Mouse (Mus musculus): ENCODE data around the gene Gm45233. TPM values are rescaled to one million over a fixed set of nuclear protein-coding genes. Genes with fewer than 3 reads are reported as not detected.

The Gm45233 gene
- polyA plus RNA-seq, 1 experiment from 2014 or later, result not detected

DNA sequence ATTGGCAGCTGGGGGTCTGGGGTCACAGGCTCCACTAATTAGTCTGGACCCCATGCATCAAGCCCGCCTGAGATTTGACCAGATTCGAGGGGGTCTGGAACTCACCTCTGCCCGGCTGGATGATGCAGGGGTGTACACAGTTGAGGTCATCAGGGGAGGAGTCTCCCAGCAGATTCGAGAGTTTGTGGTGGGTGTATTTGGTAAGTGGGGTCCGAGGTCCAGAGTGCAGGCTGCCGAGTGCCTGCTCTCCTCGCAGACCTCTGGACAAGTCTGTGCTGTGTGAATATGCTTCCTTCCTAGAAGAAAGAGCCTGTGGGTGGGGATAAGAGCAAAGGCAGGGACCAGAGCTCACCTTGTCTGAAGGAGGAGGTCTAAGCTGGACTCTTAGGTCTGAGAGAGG, 20.0 kb downstream of the Gm45233 start:
- WGBS (ENCODE audit: missing documents), result 94% methylated on average over 7 of the region's 7 CpGs
- H3K79me2 ChIP-seq (ENCODE audit: inconsistent target), result no peaks in the 10 kb centered on the region
- H3K4me3 ChIP-seq (ENCODE audit: inconsistent target), result no peak overlapping the region
- no peaks in the 10 kb centered on the region for H3K36me3 ChIP-seq (ENCODE audit: inconsistent target)
- H3K27ac ChIP-seq, result no peak overlapping the region

DNA sequence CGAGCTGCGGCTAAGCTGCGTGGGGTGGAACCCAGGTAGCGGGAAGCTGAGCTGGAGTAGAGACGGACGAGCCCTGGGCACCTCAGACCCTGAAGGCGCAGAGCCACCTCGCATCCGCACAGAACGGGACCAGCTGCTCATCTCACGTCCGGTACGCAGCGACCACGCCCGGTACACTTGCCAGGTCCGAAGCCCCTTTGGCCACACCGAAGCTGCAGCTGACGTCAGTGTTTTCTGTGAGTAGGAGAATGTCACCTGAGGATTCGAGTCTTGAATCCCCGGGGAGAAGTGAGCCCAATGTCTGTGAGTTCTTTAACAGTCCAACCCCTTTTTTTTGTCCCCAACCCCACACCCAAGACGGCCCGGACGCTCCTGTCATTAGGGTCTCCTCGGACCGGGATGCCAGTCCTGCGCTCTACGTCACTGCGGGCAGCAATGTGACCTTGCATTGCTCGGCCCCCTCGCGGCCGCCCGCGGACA, 21.0 kb downstream of the Gm45233 start:
- Histone ChIP-seq H3K27ac (no peak overlapping the region), H3K79me2 (ENCODE audit: inconsistent target) (no peaks in the 10 kb centered on the region), H3K36me3 (ENCODE audit: inconsistent target) (no peaks in the 10 kb centered on the region), H3K4me3 (ENCODE audit: inconsistent target) (no peak overlapping the region; the same call in 1 of the 2 replicates)
- 17% methylated on average over 35 of the region's 35 CpGs for WGBS (ENCODE audit: missing documents)

DNA sequence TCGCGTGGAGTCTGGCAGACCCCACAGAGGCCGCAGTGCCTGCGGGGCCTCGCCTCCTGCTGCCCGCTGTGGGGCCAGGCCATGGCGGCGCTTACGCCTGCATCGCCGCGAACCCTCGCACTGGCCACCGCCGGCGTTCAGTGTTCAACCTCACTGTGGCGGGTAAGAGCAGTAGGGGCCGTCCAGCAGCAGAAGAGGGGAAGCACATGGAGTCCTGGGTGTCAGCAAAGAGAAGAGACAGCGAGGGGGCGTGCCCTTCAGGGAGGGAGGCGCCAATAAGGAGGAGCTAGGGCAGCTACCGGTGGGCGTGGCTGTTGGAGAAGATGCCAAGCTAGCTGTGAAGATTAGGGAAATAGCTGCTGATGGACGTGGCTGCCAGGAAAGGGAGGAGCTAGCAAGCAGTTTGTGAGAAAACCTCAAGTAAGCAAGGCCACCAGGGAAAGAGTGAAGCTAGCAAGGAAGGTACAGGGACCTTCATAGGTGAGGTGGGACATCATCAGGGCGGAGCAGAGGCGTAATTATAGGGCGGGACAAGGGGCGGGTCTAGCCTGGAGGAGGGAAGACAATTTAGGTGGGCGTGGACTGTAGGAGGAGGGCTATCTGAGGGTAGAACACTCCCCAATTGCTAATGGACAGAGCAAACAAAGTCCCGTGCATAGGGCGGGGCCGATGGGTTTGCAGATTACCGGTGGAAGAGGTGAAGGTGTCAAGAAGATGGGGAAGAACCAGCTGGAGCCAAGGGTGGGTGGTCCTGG, 21.6 kb downstream of the Gm45233 start:
- Histone ChIP-seq H3K27ac (peak overlapping the region; percentile 34), H3K36me3 (ENCODE audit: inconsistent target) (no peaks in the 10 kb centered on the region), H3K4me3 (ENCODE audit: inconsistent target) (peak overlapping the region; percentile 82), H3K79me2 (ENCODE audit: inconsistent target) (no peaks in the 10 kb centered on the region)
- WGBS (ENCODE audit: missing documents), result under 1% methylated on average over 33 of the region's 33 CpGs

DNA sequence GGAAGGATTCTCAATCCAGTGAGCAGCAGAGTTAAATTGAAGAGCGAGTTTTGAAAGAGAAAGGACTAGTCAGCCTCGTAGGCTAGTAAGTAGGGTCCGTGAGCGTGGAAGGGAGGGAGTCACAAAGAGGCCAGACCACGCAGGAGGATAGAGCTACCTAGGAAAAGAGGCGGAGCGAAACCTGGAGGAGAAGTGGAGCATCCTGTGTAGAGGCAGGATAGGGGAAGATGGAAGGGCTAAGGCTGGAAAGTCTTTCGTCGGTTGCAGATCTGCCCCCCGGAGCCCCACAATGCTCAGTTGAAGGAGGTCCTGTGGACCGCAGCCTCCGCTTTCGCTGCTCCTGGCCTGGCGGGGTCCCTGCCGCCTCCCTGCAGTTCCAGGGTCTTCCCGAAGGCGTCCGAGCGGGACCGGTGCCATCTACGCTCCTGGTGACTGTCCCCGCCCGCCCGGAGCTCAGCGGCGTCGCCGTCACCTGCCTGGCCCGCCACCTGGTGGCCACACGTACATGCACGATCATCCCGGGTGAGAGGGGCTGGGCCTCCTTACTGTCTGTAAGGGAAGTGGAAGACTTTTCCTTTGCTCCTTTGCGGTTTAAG, 22.3 kb downstream of the Gm45233 start:
- H3K79me2 ChIP-seq (ENCODE audit: inconsistent target), result no peaks in the 10 kb centered on the region
- H3K36me3 ChIP-seq (ENCODE audit: inconsistent target), result no peaks in the 10 kb centered on the region
- 2% methylated on average over 33 of the region's 33 CpGs for WGBS (ENCODE audit: missing documents)
- H3K27ac ChIP-seq, result peak overlapping the region; percentile 34
- peak overlapping the region; percentile 82 for H3K4me3 ChIP-seq (ENCODE audit: inconsistent target)

DNA sequence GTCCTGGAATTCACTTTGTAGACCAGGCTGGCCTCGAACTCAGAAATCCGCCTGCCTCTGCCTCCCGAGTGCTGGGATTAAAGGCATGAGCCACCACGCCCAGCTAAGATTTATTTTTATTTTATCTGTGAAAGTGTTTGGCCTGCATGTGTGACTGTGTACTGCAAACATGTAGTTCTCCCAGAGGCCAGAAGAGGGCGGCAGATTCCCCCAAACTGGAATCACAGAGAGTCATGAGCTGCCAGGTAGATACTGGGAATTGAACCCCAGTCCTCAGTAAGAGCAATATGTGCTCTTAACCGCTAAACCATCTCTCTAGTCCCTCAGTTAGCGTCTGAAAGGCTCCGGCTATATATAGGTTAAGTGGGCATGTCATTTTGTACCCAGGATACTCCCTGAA, 26.4 kb downstream of the Gm45233 start:
- 67% methylated on average over 6 of the region's 8 CpGs for WGBS (ENCODE audit: missing documents)
- Histone ChIP-seq H3K79me2 (ENCODE audit: inconsistent target) (no peaks in the 10 kb centered on the region), H3K4me3 (ENCODE audit: inconsistent target) (no peak overlapping the region), H3K36me3 (ENCODE audit: inconsistent target) (no peaks in the 10 kb centered on the region), H3K27ac (no peak overlapping the region)

DNA sequence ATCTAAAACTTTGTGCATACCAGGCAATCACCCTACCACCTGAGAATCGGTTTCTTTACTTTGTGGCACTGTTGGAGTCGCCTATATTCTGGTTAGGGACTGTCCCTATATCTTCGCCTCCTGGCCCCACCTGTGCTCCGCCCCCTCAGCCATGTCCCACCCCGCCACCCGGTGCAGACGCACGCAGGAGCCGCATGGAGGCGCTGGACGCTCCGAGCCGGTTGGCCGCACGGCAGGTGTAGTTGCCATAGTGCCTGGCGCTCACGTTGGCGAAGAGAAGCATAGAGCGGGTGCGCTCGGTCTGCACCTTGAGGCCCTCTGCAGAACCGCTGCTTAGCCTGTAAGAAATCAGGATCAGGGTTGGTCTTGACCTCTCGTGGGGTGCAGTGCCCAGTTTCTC, 31.8 kb downstream of the Gm45233 start:
- Histone ChIP-seq H3K79me2 (ENCODE audit: inconsistent target) (no peaks in the 10 kb centered on the region), H3K27ac (no peak overlapping the region), H3K4me3 (ENCODE audit: inconsistent target) (no peak overlapping the region), H3K36me3 (ENCODE audit: inconsistent target) (no peaks in the 10 kb centered on the region)
- 14% methylated on average over 23 of the region's 23 CpGs for WGBS (ENCODE audit: missing documents)

DNA sequence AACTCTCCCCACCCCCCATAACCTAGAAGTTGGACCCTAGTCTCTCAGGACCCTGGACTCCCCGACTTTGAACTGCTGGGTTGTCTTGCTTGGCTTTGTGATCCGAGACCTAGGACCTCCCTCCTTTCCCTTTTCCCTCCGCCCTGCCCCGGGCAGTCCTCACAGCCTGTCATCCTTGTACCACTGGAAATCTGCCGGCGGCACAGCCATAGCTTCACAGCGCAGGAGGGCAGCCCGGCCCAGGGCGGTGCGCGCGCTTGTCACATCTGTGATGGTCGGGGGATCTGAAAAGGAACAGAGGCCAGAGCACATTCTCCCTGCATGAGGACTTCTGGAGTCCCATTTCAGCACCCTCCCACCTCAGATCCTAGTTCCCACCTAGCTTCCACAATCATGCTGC, 32.4 kb downstream of the Gm45233 start:
- H3K36me3 ChIP-seq (ENCODE audit: inconsistent target), result no peaks in the 10 kb centered on the region
- H3K27ac ChIP-seq, result no peak overlapping the region
- 22% methylated on average over 13 of the region's 13 CpGs for WGBS (ENCODE audit: missing documents)
- no peaks in the 10 kb centered on the region for H3K79me2 ChIP-seq (ENCODE audit: inconsistent target)
- H3K4me3 ChIP-seq (ENCODE audit: inconsistent target), result no peak overlapping the region

DNA sequence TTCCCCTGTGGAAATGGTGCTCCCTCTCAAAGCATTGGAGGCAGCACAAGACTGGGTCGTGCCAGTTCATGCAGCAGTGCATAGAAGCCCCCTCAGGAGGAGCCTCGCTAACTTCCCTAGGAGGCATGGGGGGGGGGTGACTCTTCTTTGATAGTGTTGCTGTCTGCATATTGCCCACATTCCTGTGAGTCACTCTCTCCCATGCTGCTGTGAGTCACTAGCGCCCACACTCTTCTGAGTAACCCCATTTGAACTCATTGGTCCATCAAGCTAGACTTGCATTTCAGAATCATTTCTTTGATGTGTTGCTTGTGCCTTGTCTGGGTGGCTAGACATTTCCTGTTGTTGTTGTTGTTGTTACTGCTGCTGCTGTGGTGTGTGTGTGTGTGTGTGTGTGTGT, 37.3 kb downstream of the Gm45233 start:
- WGBS (ENCODE audit: missing documents), result 65% methylated on average over 3 of the region's 3 CpGs
- no peaks in the 10 kb centered on the region for H3K79me2 ChIP-seq (ENCODE audit: inconsistent target)

DNA sequence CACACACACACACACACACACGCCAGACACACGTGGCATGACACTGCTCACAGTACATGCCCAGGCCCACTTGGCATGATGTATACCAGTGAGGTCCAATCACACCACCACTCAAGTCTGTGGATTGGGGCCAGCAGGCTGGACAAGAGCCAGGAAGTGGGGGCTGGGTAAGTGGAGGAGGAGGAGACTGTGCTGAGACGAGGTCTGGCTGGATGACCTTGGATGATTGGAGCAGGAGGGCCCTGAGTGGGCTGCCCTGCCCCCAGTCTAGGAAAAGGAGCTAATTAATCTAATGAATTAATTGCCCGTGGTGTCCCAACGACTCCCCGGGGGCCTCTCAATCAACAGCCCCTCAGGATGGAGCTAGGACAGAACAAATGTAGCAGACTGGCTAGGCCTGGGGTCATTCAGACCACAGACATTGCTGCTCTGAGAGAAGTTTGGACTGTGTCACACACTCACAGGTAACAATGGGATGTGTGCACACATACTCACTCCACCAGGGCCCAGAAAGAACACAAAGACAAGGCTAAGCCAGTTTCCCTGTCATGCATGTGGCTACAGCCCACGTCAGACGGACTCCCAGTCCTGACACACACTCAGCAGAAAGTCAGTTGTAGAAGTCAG, 38.3 kb downstream of the Gm45233 start:
- H3K4me3 ChIP-seq (ENCODE audit: inconsistent target), result no peak overlapping the region
- H3K79me2 ChIP-seq (ENCODE audit: inconsistent target), result no peaks in the 10 kb centered on the region
- no peaks in the 10 kb centered on the region for H3K36me3 ChIP-seq (ENCODE audit: inconsistent target)
- H3K27ac ChIP-seq, result no peak overlapping the region
- 71% methylated on average over 7 of the region's 8 CpGs for WGBS (ENCODE audit: missing documents)

More for the DNA sequence above, 37.3 kb downstream of the Gm45233 start:
- H3K27ac ChIP-seq, result no peak overlapping the region
- no peak overlapping the region for H3K4me3 ChIP-seq (ENCODE audit: inconsistent target)
- no peaks in the 10 kb centered on the region for H3K36me3 ChIP-seq (ENCODE audit: inconsistent target)

DNA sequence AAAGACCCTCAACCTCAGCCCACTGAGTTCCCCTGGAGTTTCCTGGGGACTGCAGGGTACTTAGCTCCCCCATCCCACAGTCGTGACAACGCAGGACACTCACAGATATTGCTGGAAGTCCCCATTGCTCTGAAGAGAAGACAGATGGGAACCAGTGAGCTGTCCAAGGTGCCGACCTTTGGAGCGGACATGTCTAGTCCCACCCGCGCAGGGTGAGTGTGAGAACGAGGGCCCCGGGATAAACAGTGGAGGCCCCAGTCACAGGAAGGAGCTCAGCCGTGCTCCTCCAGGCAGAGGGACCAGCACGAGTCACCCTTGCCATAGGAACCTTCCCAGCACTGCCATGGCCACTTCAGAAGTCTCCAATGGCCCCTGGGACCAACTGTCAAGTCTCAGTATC, 39.3 kb downstream of the Gm45233 start:
- Histone ChIP-seq H3K4me3 (ENCODE audit: inconsistent target) (no peak overlapping the region), H3K27ac (no peak overlapping the region), H3K36me3 (ENCODE audit: inconsistent target) (no peaks in the 10 kb centered on the region), H3K79me2 (ENCODE audit: inconsistent target) (no peaks in the 10 kb centered on the region)
- 17% methylated on average over 10 of the region's 10 CpGs for WGBS (ENCODE audit: missing documents)

DNA sequence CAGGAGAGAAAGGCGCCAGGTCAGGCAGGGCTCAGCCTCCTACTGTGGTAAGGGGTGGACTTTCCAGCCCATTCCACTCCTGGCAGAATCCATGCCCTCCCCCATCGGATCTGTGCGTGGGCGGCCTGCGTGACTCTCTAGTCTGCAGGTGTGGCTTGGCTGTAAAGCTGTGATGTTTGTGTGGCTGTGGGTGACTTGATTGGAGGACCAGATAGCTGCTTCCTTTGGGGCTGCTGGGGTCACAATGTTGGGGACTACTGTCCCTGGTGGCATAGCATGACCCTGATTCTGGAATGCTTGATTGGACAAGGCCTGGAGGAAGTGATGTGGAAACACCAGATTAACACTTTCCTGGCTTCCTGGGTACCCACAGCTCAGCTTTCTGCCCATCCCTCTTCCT, 44.7 kb downstream of the Gm45233 start:
- WGBS (ENCODE audit: missing documents), result 42% methylated on average over 5 of the region's 5 CpGs
- Histone ChIP-seq H3K36me3 (ENCODE audit: inconsistent target) (no peaks in the 10 kb centered on the region), H3K4me3 (ENCODE audit: inconsistent target) (no peak overlapping the region), H3K79me2 (ENCODE audit: inconsistent target) (no peaks in the 10 kb centered on the region), H3K27ac (no peak overlapping the region)

DNA sequence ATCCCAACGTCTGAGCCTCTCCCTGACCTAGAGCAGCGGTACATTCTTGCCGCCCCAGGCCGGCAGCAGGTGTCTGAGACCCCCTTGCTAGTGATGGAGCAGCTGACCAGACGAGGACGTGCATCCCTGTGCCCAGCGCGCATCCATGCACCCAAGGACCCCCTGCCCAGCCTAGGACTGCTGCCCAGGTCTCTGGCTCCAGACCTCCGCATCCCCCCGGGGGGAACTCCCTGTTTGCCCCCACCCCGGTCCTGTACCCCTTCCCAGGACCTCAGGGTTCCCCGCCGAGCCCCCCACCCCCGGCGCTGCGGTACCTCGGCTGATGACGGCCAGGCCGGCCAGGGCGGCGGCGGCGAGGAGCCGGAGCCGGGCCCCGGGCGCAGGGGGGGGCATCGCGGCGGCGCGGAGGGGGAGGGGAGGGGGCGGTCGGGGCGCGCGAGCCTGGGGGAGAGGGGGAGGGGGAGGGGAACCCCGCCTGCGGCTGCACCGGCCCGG, 45.8 kb downstream of the Gm45233 start, which contains the start of gene Iglon5:
Iglon5 (minus strand) TSS at position 445 of the 495 bp plus-strand sequence.
- no peaks in the 10 kb centered on the region for H3K36me3 ChIP-seq (ENCODE audit: inconsistent target)
- 9% methylated on average over 19 of the region's 41 CpGs for WGBS (ENCODE audit: missing documents)
- no peaks in the 10 kb centered on the region for H3K79me2 ChIP-seq (ENCODE audit: inconsistent target)
- no peak within 1 kb of the TSS for H3K27ac ChIP-seq
- H3K4me3 ChIP-seq (ENCODE audit: inconsistent target), result no peak within 1 kb of the TSS

DNA sequence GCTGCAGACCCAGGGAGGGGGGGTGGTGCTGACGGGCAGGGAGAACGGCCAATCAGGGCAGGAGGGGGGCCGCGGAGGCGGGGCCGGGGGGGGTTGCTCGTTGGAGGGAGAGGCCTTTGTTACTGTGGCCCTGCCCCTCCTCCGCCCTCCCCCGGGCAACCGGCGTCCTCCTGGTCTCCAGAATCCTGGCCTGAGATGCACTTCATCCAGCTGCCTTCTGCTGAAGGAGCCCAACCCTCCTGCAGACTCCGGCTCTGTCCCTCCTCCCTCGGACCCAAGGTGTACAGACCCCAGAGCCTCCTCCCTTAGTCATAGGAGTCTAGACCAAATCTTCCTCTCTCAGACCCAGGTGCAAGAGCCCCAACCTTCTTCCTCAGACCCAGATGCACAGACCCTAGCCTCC, 46.3 kb downstream of the Gm45233 start:
- Histone ChIP-seq H3K79me2 (ENCODE audit: inconsistent target) (no peaks in the 10 kb centered on the region), H3K36me3 (ENCODE audit: inconsistent target) (no peaks in the 10 kb centered on the region), H3K4me3 (ENCODE audit: inconsistent target) (no peak overlapping the region), H3K27ac (no peak overlapping the region)
- 9% methylated on average over 8 of the region's 13 CpGs for WGBS (ENCODE audit: missing documents)

DNA sequence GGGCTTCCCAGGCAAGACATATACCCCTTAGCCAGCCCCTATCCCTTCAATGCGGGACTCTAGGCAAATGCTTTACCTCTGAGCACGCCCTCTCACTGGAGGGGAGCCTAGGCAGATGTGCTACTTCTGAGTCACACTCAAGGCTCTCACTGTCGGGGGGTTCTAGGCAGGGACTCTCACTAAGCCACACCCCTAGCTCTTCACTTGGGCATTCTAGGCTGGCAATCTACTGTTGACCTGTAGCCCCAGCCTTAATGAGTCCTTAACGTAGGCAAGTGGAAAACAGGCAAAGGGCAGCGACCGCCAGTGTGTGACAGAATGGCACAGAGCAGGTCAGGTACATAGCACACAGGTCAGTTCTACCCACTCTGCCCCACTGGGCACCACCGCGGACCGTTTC, 46.9 kb downstream of the Gm45233 start:
- 61% methylated on average over 9 of the region's 9 CpGs for WGBS (ENCODE audit: missing documents)
- no peaks in the 10 kb centered on the region for H3K36me3 ChIP-seq (ENCODE audit: inconsistent target)
- no peak overlapping the region for H3K4me3 ChIP-seq (ENCODE audit: inconsistent target)
- no peak overlapping the region for H3K27ac ChIP-seq
- H3K79me2 ChIP-seq (ENCODE audit: inconsistent target), result no peaks in the 10 kb centered on the region
